Mouse (Mus musculus) cerebellum, adult 11-12 months (tissue): ENCODE measurements at regions not wholly inside any gene's neighbourhood (a gene's known extent, or its start where the extent isn't known, plus 50 kb on each side); places are given as distances from the start of the nearest gene placed in this dataset.

Experiments
- DNase-seq: peaks from one replicate; pipeline ENCODE4 v3.0.0; 2022

DNA sequence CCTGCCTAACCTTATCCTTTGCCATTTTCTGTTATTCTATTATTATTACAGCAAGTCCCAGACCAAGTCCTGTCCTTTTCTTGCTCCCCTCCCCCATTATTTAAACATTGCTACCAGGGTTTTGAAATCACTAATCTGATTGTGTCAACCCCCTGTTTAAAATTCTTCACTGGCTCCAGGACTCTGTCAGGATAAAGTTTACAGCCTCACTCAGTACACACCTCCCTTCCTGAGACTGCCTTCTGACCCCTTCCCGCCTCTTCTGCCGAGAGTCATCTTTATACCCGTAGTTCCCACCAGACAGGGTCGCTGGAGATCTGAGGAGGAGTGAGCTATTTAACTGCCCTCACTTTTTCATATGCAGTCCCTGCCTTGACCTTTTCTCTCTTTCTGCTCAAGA lies 110.3 kb upstream of the Syt6 start:
- DNase-seq: no peak

DNA sequence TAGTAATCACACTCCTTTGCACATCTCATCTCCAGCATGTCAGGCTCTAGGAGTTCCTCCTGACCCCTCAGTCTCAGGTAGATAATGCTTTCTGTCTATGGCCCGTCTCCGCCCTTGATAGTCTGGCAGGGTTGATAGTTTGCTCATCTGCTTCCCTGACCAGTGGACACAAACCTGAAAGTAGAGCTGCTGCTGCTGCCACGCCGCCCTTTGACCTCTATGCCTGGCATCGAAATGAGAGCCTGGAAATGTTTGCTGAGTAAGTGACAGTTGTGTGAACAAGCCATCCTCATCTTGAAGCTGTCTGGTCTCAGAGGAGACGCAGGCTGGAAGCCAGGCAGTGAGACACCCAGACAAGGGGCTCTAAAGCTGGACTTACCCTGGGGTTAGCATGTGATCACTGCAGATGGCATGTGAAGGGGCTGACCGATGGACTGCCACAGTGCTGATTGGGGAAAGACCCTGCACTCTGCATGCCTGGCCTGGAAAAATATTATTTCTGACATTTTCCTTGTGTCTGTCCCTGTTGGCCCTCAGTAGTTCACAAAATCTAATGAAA lies 109.8 kb upstream of the Syt6 start:
- DNase-seq: no peak

DNA sequence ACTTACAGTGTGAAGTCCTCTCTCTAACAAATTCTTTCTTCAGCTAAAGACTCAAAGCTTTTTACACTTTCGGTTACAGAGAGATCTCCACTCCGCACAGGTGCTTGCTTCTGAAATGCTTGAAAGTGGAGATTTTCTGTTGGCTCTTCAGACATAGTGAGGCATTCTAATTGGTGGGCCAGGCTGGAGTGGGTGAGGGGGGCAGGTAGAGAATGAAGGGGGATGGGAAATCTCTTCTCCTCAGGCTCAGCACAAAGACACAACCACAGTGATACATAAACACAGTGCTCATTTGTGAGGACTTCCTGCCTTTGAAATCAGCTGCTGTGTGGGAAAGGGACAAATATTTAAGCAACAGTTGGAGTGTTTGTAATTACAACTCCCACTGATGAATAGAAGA lies 109.1 kb upstream of the Syt6 start:
- no peak for DNase-seq

DNA sequence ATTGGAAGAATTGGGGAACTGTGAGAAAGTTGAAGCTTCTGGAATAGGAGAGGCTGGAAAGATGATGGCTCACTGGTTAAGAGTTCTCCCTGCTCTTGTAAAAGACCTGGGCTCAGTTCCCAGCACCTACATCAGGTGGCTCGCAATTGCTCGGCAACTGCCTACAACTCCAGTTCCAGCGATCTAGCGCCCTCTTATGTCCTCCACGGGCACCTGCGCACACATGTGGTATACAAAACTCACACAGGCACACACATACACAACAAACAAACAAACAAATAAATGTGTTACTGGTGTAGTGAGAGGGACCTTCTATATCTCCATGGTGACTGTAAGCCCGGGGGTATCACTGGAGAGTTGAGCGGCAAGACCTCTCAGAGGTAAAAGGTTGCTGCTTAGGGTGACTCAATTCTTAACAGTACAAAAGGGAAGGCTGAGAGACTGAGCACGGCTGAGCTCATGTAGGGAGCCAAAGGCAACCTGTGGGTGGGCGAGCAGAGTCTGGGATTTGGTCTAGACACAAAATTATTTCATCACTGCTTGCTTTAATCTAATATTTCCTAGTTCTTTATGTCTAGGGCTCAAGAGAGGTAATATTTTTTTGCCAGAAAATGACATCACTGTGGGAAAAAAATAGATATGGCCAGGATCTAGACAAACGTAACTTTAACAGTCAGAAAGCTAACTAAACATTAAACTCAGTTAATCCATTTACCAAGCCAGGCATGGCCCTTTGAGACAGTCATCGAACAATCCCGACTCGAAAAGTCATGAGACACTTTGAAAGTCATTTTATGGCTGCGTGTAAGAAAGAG lies 104.2 kb upstream of the Syt6 start:
- DNase-seq: no peak

DNA sequence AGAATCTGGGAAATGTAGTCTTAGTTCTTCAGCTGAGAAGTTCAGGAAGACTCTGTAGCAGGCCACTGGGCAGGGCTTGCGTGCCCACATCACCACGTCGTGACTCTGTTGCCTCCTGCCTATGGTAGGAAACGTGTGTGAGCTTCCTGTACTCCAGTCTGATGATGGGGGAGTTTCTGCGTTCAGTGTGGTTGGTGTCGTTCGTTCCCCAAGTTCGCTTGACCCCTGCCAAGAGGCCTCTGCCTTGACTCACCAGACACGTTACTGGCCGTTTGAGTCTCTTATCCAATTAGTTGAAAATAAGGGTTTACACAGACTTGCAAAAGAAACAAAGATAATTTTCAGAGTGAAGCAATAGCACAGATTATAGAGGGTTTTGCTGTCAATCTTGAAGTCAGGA lies 102.4 kb upstream of the Syt6 start:
- no peak for DNase-seq

DNA sequence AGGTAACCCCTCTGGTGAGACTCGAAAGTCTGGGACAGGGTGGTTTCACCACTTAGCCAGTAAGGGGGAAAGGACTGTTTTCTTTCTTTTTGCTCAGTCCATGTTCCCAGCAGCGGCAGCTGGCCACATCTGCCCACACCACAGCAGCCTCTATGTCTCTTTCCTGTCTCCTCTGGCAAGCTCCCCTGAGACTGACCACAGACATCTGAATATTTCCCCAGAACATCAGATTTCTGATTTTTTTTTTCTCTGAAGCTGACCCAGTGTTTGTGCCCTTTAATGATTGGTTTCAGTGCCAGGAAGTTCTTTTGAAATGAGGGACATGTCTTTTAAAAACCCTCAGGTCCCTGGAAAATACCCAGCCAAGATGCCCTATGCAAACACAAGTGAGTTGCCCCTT lies 101.7 kb upstream of the Syt6 start:
- no peak for DNase-seq

DNA sequence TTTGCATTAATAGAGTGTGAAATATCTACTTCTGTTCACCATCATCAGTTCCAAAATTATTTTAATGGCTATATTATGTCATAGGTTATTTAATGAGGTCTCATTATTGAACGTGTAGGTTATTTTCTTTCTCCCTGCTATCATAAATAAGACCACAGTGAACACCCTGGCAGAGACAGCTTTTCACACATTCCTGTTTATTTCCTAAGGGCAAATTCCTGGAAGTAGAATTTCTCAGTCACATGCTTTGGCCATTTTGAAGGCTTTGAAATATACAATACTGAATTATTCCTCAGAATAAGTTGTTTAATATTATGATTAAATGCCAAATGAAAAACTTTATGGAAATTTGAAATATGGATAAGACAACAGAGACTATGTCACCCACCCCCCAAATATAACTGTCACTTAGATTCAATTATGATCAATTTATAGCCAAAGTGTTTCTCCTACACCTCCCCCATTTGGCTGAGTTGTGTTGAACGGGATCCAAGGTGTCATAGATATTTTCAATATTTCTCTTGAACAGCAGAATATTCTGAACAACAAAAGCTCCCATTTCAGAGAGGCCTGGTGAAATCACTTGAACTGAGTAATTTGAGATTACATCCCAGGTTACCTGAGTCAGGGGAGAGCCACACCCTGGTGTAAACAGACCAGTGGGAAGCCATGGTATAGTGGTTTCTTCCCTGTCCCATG lies 95.0 kb upstream of the Syt6 start:
- no peak for DNase-seq

DNA sequence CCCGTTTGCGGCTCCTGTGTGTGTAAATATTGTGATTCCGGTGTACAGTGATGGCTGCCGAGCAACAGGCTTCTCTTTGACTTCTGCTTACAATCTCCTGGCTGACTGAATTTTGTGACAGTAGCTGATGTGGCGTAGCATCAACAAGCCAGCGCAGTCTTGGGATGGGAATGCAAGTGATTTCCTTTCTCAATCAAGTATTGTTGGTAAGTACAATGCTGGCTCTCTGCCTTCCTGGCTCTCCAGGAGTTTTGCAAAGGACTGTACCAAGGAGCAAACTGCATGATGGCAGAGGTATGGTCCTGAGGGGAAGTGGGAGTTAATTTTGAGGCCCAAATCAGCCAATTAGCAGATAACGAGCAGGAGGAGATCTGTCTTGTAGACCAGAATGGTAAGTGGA lies 94.4 kb upstream of the Syt6 start:
- no peak for DNase-seq

DNA sequence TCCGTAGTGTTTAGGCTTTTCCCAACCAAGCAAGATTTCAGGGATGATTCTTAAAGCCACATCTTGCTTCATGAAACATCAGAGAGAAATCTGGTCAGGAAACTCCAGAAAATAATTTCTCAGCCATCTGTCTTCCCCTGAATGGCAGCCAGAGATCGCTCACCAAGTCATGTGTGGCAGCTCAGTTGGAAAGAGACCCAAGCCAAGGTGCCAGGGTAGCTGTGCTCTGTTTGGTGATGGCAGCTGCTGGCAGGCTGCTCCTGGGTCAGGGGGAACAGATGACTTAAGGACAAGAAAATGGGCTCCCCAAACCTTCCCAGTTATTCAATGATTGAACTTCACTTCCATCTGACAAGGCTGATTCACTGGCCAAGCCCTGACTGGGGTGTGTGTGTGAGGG lies 91.7 kb upstream of the Syt6 start:
- peak; percentile 94 for DNase-seq

DNA sequence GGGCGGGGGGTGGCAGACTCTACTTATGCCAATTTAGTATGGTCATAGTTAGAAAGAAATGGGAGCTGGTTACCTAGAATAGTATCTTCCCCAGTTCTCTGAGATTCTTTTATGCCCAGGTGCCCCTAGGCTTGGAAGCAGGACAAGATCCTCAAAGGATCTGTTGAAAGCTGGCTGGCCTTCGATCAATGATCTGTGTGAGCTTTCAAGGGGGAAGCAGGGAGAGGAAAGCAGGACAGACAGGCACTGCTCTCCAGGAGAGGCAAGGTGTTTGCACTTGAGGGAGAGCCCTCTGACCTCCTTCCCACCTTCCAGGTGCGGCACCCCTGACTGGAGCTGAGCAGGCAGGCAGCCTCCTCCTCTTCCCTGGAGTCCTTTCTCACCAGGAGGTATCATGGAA lies 91.3 kb upstream of the Syt6 start:
- DNase-seq: peak; percentile 58

DNA sequence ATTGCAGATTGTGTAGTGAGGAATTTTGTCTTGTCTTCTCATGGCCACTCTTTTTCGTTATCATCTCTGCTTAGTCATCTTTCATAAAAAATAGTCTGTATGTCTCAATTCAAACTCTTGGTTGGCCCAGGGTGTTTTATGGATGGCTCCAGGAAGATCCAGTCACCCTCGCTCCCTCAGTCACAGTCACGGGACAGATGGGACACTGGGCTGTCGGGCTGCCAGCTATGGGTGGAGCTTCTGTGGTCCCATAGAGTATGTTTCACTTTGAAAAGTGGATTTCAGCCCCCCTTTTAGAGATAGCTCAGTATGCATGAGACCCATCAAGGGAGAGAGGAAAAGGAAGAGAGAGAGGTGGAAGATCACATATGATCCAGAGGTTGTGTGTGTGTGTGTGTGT lies 85.2 kb upstream of the Syt6 start:
- no peak for DNase-seq

DNA sequence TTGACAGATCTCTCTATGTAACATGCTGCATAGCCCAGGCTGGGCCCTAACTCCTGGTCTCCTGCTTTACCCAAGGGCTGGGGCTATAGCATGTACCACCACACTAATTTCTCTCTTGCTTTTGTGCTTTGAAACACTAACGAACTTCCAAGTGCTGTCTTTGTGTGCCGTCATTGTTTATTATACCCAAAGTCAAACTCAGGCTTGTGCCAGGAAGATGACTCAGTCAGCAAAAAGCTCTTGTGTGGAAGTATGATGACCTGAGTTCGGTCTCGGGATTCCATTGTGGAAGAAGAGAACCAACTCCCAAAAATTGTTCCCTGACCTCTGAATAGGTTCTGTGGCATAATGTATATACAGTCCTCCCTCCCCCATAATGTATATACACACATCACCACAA lies 84.1 kb upstream of the Syt6 start:
- DNase-seq: no peak

DNA sequence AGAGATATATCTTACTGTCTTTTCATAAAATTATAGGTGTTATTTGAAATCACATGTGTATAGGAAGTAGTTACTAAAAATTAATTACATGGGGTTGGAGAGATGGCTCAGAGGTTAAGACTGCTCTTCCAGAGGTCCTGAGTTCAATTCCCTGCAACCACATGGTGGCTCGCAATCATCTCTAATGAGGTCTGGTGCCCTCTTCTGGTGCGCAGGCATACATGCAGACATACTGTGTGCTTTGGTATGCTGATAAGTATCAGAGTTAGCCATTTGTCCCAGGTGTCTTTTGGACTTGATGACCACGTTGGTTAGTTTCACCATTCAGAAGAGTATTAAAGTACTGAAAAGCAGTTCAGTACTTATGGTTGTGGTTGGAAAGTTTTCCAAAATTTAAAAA lies 82.8 kb upstream of the Syt6 start:
- DNase-seq: no peak

DNA sequence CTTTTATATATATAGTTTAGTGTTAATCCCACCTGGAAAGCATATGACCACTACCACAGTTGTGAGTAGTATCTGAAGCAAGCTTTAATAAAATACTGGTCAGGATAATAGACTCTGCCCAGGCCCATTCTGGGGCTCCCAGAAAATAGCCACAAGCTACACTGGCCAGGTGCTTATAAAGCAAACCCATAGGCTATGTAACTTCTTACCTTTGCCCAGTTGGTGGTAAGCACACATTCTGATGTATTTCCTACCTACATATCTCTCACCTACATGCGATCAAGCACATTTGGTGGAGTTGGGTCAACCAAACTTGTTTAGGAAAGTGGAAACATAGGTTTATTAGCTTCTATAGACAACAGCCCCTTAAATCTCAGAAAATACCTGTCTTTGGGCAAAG lies 81.4 kb upstream of the Syt6 start:
- no peak for DNase-seq

DNA sequence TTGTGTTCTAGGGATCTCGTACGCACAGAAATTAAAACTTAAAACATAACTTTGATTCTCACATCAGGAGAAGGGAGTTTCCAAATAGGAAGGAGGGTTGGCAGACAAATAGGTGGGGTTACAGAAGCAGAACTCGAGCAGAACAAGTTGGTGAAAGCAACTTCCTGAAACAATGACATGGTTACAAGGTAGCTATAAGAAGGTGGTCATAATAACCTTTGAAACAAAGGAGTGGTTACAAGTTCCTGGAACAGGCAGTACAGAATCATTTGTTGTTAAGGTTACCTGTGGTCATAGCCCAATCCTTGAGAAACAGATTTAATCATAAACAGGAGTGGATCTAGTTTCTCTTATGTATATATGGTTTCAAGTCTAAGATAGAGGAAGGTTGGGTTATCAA lies 81.0 kb upstream of the Syt6 start:
- no peak for DNase-seq

DNA sequence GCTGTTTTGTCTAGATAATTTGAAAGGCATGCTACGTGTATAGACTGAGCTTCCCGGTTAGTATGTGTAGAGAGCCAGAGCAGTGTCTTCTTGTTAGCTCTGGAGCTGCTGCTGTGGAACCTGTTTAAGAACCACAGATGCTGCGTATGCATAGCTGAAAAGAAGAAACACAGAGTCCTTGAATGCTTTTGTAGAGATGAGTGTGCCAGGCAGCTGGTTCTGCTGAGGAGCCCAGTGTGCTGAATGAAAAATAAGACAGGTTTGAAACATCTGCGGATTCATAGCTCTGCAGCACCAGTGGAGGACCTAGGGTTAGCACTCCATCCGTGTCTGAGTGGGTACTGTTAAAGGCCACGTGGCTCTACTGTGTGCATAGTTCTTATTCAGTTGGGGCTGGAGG lies 78.9 kb upstream of the Syt6 start:
- DNase-seq: no peak

DNA sequence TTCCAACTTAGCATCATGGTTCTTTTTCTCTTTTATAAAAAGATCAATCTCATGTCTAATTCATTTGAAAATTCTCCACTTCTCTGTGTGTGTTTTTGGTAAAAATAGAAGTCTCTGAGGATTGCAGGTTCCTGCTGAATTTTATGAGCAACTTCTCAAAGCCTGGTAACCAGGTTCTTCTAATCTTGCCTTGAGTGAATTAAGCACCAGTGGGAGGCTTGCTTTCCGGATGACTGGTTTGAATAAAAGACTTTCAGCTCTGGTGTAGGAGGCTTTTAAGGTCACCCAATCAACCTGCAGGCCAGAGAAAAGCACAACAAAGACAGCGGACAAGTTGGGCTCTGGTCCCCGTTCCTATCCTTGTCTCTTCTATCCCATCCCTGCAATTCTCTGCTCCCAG lies 78.3 kb upstream of the Syt6 start:
- no peak for DNase-seq

DNA sequence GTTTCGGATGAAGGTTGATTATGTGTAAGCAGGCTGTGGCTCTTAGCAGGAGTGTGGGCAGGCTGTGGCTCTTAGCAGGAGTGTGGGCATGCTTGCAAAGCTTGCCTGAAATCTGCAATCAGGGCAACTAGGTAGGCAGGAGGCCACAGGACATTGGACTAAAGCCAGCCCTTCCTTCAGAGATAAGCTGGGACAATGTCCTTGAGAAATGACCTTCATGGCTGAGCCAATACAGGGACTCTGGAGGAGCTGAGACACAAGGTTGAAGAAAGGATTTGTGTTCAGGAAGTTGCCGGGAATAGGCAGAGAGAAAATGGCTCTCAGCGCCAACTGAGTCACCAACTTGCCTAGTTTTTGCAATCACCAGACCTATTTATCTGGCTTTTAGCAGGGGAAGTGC lies 77.3 kb upstream of the Syt6 start:
- DNase-seq: no peak

DNA sequence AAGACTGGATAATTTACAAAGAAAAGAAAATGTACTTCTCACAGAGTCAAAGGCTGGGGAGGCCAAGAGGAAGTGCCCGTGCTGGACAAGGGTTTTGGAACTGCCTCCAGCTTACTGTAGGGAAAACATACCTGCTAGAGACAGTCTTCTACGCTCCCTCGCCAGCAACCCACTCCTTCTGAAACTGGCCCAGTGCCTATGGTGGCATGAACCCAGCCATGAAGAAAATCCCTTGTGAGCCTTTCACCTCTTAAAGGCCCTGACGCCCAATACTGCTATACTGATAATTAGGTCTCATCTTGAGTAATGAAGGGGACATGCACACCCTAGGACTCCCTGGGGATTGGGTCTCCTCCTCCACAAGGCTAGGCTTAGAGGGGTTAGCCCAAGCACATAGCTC lies 76.6 kb upstream of the Syt6 start:
- no peak for DNase-seq

DNA sequence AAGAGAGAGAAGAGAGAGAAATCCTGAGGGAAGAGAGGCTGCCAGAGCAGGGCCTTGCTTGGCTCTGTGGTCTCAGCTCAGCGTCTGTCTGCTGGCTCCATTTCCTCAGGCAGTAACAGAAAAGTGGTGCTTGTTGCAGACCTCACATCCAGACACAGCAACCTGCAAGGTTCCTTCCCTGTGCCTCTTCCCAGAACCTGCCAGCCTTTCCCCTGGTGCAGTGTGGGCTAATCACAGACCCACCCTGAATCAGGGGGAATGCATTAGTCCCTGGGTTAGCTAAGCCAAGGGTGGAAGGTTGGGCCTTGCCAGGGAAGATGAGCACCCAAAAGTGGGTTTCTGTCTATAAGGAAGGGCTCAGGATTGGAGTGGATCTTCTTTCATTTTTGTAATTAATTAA lies 75.2 kb upstream of the Syt6 start:
- DNase-seq: no peak

DNA sequence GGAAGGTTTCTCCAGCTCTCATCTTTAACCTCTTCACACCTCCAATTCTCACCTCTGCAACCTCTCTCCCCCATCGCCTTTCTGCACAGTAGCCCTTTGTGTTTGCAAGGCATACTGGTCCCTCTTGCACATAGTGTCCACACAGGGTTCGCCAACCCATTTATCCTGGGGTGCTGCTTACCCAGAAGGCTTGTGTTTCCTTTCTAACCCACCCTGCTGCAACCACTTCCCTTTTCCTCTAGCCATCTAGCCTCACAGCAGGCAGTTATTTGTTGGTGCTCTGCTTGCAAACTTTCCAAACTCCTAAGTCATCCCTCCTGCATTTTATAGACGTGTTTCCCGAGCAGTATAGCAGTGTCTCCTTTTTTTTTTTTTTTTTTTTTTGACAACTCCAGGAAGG lies 74.7 kb upstream of the Syt6 start:
- DNase-seq: no peak

DNA sequence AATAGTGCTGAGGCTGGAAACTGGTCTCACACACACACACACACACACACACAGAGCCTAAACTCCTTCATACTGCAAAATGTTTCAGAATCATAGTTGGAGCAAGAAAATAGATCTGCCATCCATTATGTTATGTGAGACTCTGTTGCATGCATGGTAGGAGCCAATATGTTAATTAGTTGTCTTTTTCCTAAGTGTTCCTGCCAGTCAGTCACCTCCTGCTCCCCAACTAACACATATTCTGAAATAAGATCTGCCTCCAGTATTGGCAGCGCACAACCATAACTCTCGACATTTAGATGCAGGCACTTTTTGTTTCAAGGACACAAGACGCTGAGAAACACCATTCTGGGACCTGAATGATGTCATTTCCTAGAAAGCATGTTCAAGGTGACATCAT lies 70.9 kb upstream of the Syt6 start:
- no peak for DNase-seq

DNA sequence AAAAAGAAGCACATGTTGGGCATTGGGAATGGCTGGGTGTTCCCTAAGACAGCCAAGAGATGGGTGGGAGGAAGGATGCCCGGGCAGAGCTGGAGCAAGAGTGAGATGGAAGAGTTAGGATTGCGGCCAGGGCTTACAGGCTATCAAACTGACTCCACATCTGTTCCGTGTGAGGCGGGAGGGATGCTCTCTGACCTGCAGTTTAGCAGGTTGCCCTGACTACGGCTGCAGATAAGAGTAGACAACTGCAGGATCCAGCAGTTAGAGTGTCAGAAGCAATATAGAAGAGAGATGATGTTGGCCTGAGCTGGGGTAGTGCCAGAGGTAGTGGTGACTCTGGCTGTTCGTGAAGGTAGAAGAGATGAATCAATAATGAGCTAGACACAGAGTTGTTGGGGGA lies 61.6 kb upstream of the Syt6 start:
- no peak for DNase-seq

DNA sequence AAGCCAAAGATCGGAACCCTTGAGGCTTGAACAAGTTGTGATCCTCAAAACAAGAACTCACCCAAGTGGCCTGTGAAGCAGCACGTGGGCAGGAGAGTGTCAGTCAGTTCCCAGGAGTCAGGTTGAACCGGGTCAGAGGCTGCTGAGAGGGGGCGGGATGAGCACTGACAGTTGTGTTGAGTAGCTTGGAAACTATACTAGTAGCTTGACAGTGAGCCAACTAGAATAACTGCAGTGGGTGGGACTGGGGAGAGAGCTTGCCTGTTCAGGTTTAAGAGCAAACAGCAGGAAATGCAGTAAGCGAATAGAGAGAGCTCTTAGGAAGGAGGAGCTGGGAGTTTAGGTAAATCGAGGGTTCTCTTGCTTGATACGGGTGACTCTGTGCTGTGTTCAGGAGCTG lies 61.0 kb upstream of the Syt6 start:
- DNase-seq: no peak

DNA sequence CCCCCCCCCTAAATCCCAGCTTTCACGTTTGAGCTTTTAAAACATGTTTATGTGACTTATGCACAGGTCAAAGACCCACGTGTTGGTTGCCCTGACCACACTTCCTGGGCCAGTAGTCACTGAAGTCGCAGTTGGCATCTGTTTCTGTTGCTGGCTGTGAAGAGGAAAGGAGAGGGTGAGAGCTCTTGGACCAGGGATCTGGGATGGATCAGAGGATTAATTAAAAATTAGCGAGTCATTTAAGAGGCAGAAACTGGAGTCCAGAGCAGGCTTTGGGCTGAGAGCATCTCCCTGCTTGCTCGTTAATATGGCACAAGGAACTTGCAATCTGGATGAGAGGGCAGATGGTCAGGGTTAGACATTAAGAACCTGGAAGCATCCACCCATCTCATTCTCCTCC lies 59.1 kb upstream of the Syt6 start:
- no peak for DNase-seq
